In genomic region chr2:20899301-20899700, GRCm38 (mm10) we compare ENCODE assay signal across 9 mouse cellular contexts.
DNase-seq lines count a peak whose midpoint lies in the region; ATAC-seq and TF ChIP-seq lines count a peak whose summit lies in the region.
"Had no signal": no experiment of that assay in that cellular context is flagged by ENCODE, and none has a peak within 500 bp of the region (broad histone marks: within the 10 kb centered on the region; RNA-seq: fewer than 3 reads in every experiment).

No protein-coding gene starts in this region.

- H3K4me1 ChIP-seq in heart, embryonic 13.5 days = peaks cover 29% of the 10 kb centered on the region
- H3K4me1 ChIP-seq in MEL (ENCODE audit: control insufficient read depth in 1 of 2, insufficient read depth in 2 of 2, low read length in 2 of 2) = peaks cover 0 to 4% of the 10 kb centered on the region in 2 experiments
- H3K4me1 ChIP-seq in intestine, embryonic 16.5 days (ENCODE audit: control insufficient read depth, insufficient read depth, low read length) = peaks cover 1% of the 10 kb centered on the region; the same call in 1 of the 2 replicates
- peaks cover 18% of the 10 kb centered on the region for H3K4me1 ChIP-seq in neural tube, embryonic 13.5 days (replicated peaks)

- 0 out of 2 replicates have a peak overlapping the region, but pooled peaks have one; percentile 6 for H3K4me3 ChIP-seq in heart, embryonic 13.5 days
- peak overlapping the region; percentile 21 to 45; a peak in 3 of 4 replicates for H3K4me3 ChIP-seq in MEL (ENCODE audit: control insufficient read depth in 1 of 2, insufficient read depth in 1 of 2, low read depth in 2 of 2, low read length in 2 of 2)
- H3K4me3 ChIP-seq in intestine, embryonic 16.5 days (ENCODE audit: low read length) = no peak overlapping the region
- no peak overlapping the region for H3K4me3 ChIP-seq in neural tube, embryonic 13.5 days

- H3K79me2 ChIP-seq in MEL (ENCODE audit: control insufficient read depth, insufficient read depth, low read length, poor library complexity) = 0 out of 2 replicates have a peak, but pooled peaks cover 1% of the 10 kb centered on the region

- no peak for TF ChIP-seq EP300 in MEL (IDR thresholded peaks at IDR 0.05; ENCODE audit: low read depth in 1 of 2, low read length in 2 of 2)

- intact Hi-C loops in heart, postnatal 25 days (cut with DNase I) = loop anchor here (2.0 to 5.0 kb wide), 2 partner anchors 70 to 363 kb away; partner anchors contain the start of gene Arhgap21
- intact Hi-C loops in left cerebral cortex, postnatal 4 days (cut with DNase I) = loop anchor here (5.0 kb wide), 1 partner anchor 363 kb away; no protein-coding TSS in a partner anchor

- peak in 1 of 2 experiments; percentile 47; a peak in 2 of 4 replicates for TF ChIP-seq POLR2A in MEL (IDR thresholded peaks at IDR 0.05; ENCODE audit: control insufficient read depth in 1 of 2, insufficient read depth in 1 of 2, low read depth in 1 of 2, low read length in 2 of 2, poor library complexity in 1 of 2)

- 0 out of 2 replicates have a peak overlapping the region, but pooled peaks have one; percentile 39 for H3K27ac ChIP-seq in heart, embryonic 13.5 days (replicated peaks)
- peak overlapping the region; percentile 79 for H3K27ac ChIP-seq in MEL (ENCODE audit: control insufficient read depth, low read depth, low read length)
- no peak overlapping the region for H3K27ac ChIP-seq in intestine, embryonic 16.5 days (ENCODE audit: low read length)
- 0 out of 2 replicates have a peak overlapping the region, but pooled peaks have one; percentile 33 for H3K27ac ChIP-seq in neural tube, embryonic 13.5 days (replicated peaks)

- TF ChIP-seq RAD21 in MEL (IDR thresholded peaks at IDR 0.05; ENCODE audit: low read depth, low read length) = no peak

- ATAC-seq in heart, embryonic 13.5 days (ENCODE audit: extremely low read depth, insufficient number of reproducible peaks, low FRiP score, low TSS enrichment) = no peak
- peak; percentile 41; the same call in 1 of the 2 replicates for ATAC-seq in intestine, embryonic 16.5 days
- ATAC-seq in neural tube, embryonic 13.5 days (ENCODE audit: low read depth) = peak; percentile 57; the same call in 1 of the 2 replicates

- peak overlapping the region; percentile 50 for H3K4me2 ChIP-seq in heart, embryonic 13.5 days
- no peak overlapping the region for H3K4me2 ChIP-seq in intestine, embryonic 16.5 days (ENCODE audit: low read depth, low read length)
- H3K4me2 ChIP-seq in neural tube, embryonic 13.5 days = 0 out of 2 replicates have a peak overlapping the region, but pooled peaks have one; percentile 11

- H3K9me3 ChIP-seq in heart, embryonic 13.5 days = no peaks in the 10 kb centered on the region
- no peaks in the 10 kb centered on the region for H3K9me3 ChIP-seq in MEL (replicated peaks; ENCODE audit: insufficient read depth, low read length)
- no peaks in the 10 kb centered on the region for H3K9me3 ChIP-seq in intestine, embryonic 16.5 days (ENCODE audit: control insufficient read depth, low read length)
- H3K9me3 ChIP-seq in neural tube, embryonic 13.5 days = no peaks in the 10 kb centered on the region

- H3K27me3 ChIP-seq in heart, embryonic 13.5 days (replicated peaks) = no peaks in the 10 kb centered on the region
- no peaks in the 10 kb centered on the region for H3K27me3 ChIP-seq in MEL (ENCODE audit: control insufficient read depth in 1 of 2, insufficient read depth in 2 of 2, low read length in 2 of 2)
- H3K27me3 ChIP-seq in intestine, embryonic 16.5 days (replicated peaks; ENCODE audit: control insufficient read depth, insufficient read depth, low read length) = no peaks in the 10 kb centered on the region
- H3K27me3 ChIP-seq in neural tube, embryonic 13.5 days = no peaks in the 10 kb centered on the region
- H3K27me3 ChIP-seq: Patski had no signal

- 38% methylated on average over 9 of the region's 9 CpGs for WGBS in heart, embryonic 13.5 days
- 68% methylated on average over 9 of the region's 9 CpGs for WGBS in intestine, embryonic 16.5 days
- 62% methylated on average over 9 of the region's 9 CpGs for WGBS in neural tube, embryonic 13.5 days

- H3K9ac ChIP-seq in heart, embryonic 13.5 days = peak overlapping the region; percentile 52
- H3K9ac ChIP-seq in MEL (ENCODE audit: control insufficient read depth, low read depth, low read length, poor library complexity, severe bottlenecking) = peak overlapping the region; percentile 67
- no peak overlapping the region for H3K9ac ChIP-seq in intestine, embryonic 16.5 days (ENCODE audit: low read depth, low read length)
- no peak overlapping the region for H3K9ac ChIP-seq in neural tube, embryonic 13.5 days

- DNase-seq in heart, postnatal 25 days (ENCODE audit: low spot score) = no peak
- DNase-seq in MEL (ENCODE audit: low read depth, low spot score) = peak; percentile 70
- no peak for DNase-seq in left cerebral cortex, postnatal 4 days
- DNase-seq in adrenal gland, postnatal 4 days (ENCODE audit: low spot score in 2 of 2) = no peak
- DNase-seq in cerebellum, adult 11 months = no peak

- 0 out of 2 replicates have a peak, but pooled peaks cover under 1% of the 10 kb centered on the region for H3K36me3 ChIP-seq in heart, embryonic 13.5 days
- H3K36me3 ChIP-seq in MEL (ENCODE audit: control insufficient read depth in 1 of 2, insufficient read depth in 2 of 2, low read length in 2 of 2) = peaks cover 0 to 4% of the 10 kb centered on the region in 2 experiments; a peak in 2 of 4 replicates
- H3K36me3 ChIP-seq in intestine, embryonic 16.5 days (ENCODE audit: control insufficient read depth, insufficient read depth, low read length) = no peaks in the 10 kb centered on the region
- H3K36me3 ChIP-seq in neural tube, embryonic 13.5 days = no peaks in the 10 kb centered on the region

- TF ChIP-seq CTCF in MEL (IDR thresholded peaks at IDR 0.05 in 2 of 3, conservative IDR thresholded peaks at IDR 0.05 in 1 of 3; ENCODE audit: control insufficient read depth in 1 of 3, insufficient read depth in 1 of 3, low read depth in 2 of 3, low read length in 3 of 3, poor library complexity in 1 of 3, severe bottlenecking in 1 of 3) = no peak

TF ChIP-seq in MEL, 35 proteins besides CTCF, POLR2A, EP300 and RAD21:
- peak; percentile 46; the same call in 1 of the 2 replicates for TF ChIP-seq HCFC1 (IDR thresholded peaks at IDR 0.05; ENCODE audit: low read depth, low read length)
- 0 out of 2 replicates have a peak, but pooled peaks have one; percentile 22 for TF ChIP-seq ELF1 (IDR thresholded peaks at IDR 0.05; ENCODE audit: low read depth, low read length)
- TF ChIP-seq MYC (IDR thresholded peaks at IDR 0.05; ENCODE audit: low read depth, low read length) = peak; percentile 73; the same call in 1 of the 2 replicates
- no peak for TF ChIP-seq ZMIZ1 (IDR thresholded peaks at IDR 0.05; ENCODE audit: low read depth, low read length)
- no peak for TF ChIP-seq SMC3 (IDR thresholded peaks at IDR 0.05; ENCODE audit: low read depth, low read length)
- TF ChIP-seq GATA1 (IDR thresholded peaks at IDR 0.05; ENCODE audit: low read depth, low read length) = no peak
- TF ChIP-seq MAX (IDR thresholded peaks at IDR 0.05; ENCODE audit: low read length) = peak; percentile 71; the same call in 1 of the 2 replicates
- peak; percentile 81 for TF ChIP-seq USF1 (IDR thresholded peaks at IDR 0.05; ENCODE audit: low read depth, low read length)
- TF ChIP-seq E2F4 (IDR thresholded peaks at IDR 0.05; ENCODE audit: borderline replicate concordance, low read depth, low read length) = no peak
- no peak for TF ChIP-seq POLR2AphosphoS2 (IDR thresholded peaks at IDR 0.05; ENCODE audit: low read length)
- peak; percentile 65; the same call in 1 of the 2 replicates for TF ChIP-seq BHLHE40 (IDR thresholded peaks at IDR 0.05; ENCODE audit: borderline replicate concordance, low read depth, low read length)
- no peak for TF ChIP-seq NRF1 (IDR thresholded peaks at IDR 0.05; ENCODE audit: insufficient read depth, low read depth, low read length, poor library complexity, severe bottlenecking)
- TF ChIP-seq ZNF384 (IDR thresholded peaks at IDR 0.05; ENCODE audit: low read depth, low read length) = no peak
- no peak for TF ChIP-seq TBP (IDR thresholded peaks at IDR 0.05; ENCODE audit: low read depth, low read length)
- peak; percentile 36; the same call in 1 of the 2 replicates for TF ChIP-seq MXI1 (IDR thresholded peaks at IDR 0.05; ENCODE audit: low read depth, low read length)
- no peak for TF ChIP-seq CHD2 (IDR thresholded peaks at IDR 0.05; ENCODE audit: low read length)

Comparison
In these comparisons a context has a peak if more than half of its experiments do, and no peak if none do; other contexts are left out.
1. H3K4me3 ChIP-seq: peak in heart, embryonic 13.5 days (single experiment) and MEL (2 of 2); none in intestine, embryonic 16.5 days (single experiment) and neural tube, embryonic 13.5 days (single experiment).
2. H3K9ac ChIP-seq: peak in heart, embryonic 13.5 days (single experiment) and MEL (single experiment); none in intestine, embryonic 16.5 days (single experiment) and neural tube, embryonic 13.5 days (single experiment).